Mouse (Mus musculus) kidney, embryonic 15.5 days (tissue): ENCODE measurements around the gene Cdk20. TPM values are rescaled to one million over a fixed set of nuclear protein-coding genes. Genes with fewer than 3 reads are reported as not detected.

ENCODE experiments used
- ATAC-seq: fragments of 200-750 bp; cut with Nextera tagmentation; replicated peaks from 2 replicates; pipeline ENCODE4 v1.8.0; 2017; ENCODE audit warnings: moderate TSS enrichment; ENCODE audit not compliant: low FRiP score
- H3K27ac ChIP-seq: fragments of 300-500 bp; sonication (generic); 2 replicates; pipeline ENCODE4 v1.5.1; 2015; ENCODE audit warnings: mild to moderate bottlenecking, inconsistent platforms
- H3K27me3 ChIP-seq: fragments of 300-500 bp; sonication (generic); 2 replicates; pipeline ENCODE4 v1.6.1; 2015; ENCODE audit warnings: inconsistent platforms
- H3K36me3 ChIP-seq: fragments of 300-500 bp; sonication (generic); 2 replicates; pipeline ENCODE4 v1.6.1; 2015; ENCODE audit warnings: inconsistent platforms
- H3K4me1 ChIP-seq: fragments of 300-500 bp; sonication (generic); 2 replicates; pipeline ENCODE4 v1.6.1; 2015; ENCODE audit warnings: inconsistent platforms
- H3K4me2 ChIP-seq: fragments of 300-500 bp; sonication (generic); 2 replicates; pipeline ENCODE4 v1.6.1; 2015; ENCODE audit warnings: moderate library complexity, mild to moderate bottlenecking, inconsistent platforms
- H3K4me3 ChIP-seq: fragments of 300-500 bp; sonication (generic); replicated peaks from 2 replicates; pipeline ENCODE4 v1.5.1; 2015; ENCODE audit warnings: mild to moderate bottlenecking, inconsistent platforms
- H3K9ac ChIP-seq: fragments of 300-500 bp; sonication (generic); 2 replicates; pipeline ENCODE4 v1.6.1; 2015; ENCODE audit warnings: mild to moderate bottlenecking, inconsistent platforms
- H3K9me3 ChIP-seq: fragments of 300-500 bp; sonication (generic); replicated peaks from 2 replicates; pipeline ENCODE4 v1.6.1; 2016; ENCODE audit warnings: inconsistent platforms
- WGBS: fragments of 180-500 bp; shearing (Covaris S2); methylation state at CpG from one replicate; pipeline ENCODE4 v1.1.7; 2015; ENCODE audit warnings: mixed read lengths; 5-methylcytosine and 5-hydroxymethylcytosine counted together
- polyA plus RNA-seq: library from polyadenylated mRNA; unstranded; fragments of >200 nt; fragmentation: Nextera tagmentation; extraction: Ambion mirVana; gene quantifications from 2 replicates; pipeline ENCODE4 v1.2.1, GENCODE M21; 2015

Cdk20 gene
- polyA plus RNA-seq, 1 experiment from 2014 or later, result 12.8 TPM

DNA sequence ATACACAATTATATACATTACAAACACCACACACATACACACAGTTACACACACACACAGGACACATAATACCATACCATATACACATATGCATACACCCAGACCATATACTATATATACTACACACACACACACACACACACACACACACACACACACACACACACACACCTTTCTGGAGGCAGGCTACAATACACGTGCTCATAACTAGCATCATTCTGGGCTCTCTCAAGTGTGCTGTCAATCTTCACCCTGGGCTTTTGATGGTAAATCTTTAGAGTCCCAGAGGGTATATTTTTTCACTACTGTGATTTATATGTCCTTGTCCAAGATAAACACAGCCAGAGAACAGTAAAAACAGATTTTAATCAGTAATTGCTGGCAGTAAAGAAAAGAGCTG lies 6.8 kb upstream of the Cdk20 start:
- WGBS, result 14% methylated on average over 1 of the region's 1 CpGs
- Histone ChIP-seq H3K9ac (no peak overlapping the region), H3K4me2 (no peak overlapping the region), H3K27me3 (no peaks in the 10 kb centered on the region), H3K9me3 (no peaks in the 10 kb centered on the region), H3K36me3 (no peaks in the 10 kb centered on the region), H3K4me1 (peaks cover 10% of the 10 kb centered on the region; the same call in 1 of the 2 replicates), H3K4me3 (no peak overlapping the region), H3K27ac (no peak overlapping the region)
- no peak for ATAC-seq

DNA sequence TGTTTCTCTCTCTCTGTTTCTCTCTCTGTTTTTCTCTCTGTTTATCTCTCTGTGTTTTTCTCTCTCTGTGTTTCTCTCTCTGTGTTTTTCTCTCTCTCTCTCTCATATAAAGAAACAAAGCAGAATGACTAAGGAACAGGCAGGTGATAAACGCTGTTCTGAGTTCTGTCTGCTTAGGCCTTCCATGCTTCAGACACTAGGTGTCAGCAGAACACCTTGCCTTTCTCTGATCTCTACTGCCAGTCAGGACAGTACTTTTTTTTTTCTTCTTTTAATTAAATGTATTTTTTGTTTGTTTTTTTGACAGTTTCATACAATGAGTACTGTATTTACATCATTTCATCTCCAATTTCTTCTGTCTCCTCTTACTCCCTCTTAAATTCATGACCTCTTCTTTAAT lies 2.8 kb upstream of the Cdk20 start:
- H3K27me3 ChIP-seq, result no peaks in the 10 kb centered on the region
- H3K4me3 ChIP-seq, result no peak overlapping the region
- no peak overlapping the region for H3K9ac ChIP-seq
- no peak for ATAC-seq
- peaks cover 15% of the 10 kb centered on the region for H3K4me1 ChIP-seq
- 14% methylated on average over 1 of the region's 1 CpGs for WGBS
- H3K9me3 ChIP-seq, result no peaks in the 10 kb centered on the region
- no peaks in the 10 kb centered on the region for H3K36me3 ChIP-seq
- no peak overlapping the region for H3K4me2 ChIP-seq
- H3K27ac ChIP-seq, result no peak overlapping the region

DNA sequence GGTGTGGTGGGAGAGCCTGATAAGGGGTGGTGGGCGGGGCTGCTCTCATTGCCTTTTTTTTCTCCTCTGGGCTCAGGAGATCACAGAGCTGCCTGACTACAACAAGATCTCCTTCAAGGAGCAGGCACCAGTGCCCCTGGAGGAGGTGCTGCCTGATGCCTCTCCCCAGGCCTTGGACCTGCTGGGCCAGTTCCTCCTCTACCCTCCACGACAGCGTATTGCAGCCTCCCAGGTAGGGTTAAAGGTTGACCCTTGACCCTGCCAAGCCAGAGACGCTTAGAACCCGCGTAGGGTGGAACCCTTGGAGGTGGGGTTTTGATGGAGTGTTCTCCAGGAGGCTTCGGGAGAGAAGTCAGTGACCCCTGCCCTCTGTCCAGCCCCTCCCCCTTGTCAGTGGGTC lies 5.7 kb downstream of the Cdk20 start:
- no peaks in the 10 kb centered on the region for H3K27me3 ChIP-seq
- H3K36me3 ChIP-seq, result 0 out of 2 replicates have a peak, but pooled peaks cover 4% of the 10 kb centered on the region
- no peak overlapping the region for H3K4me3 ChIP-seq
- ATAC-seq, result no peak
- WGBS, result 66% methylated on average over 7 of the region's 7 CpGs
- peaks cover 6% of the 10 kb centered on the region for H3K4me1 ChIP-seq
- no peak overlapping the region for H3K4me2 ChIP-seq
- no peak overlapping the region for H3K27ac ChIP-seq
- no peaks in the 10 kb centered on the region for H3K9me3 ChIP-seq
- H3K9ac ChIP-seq, result no peak overlapping the region

DNA sequence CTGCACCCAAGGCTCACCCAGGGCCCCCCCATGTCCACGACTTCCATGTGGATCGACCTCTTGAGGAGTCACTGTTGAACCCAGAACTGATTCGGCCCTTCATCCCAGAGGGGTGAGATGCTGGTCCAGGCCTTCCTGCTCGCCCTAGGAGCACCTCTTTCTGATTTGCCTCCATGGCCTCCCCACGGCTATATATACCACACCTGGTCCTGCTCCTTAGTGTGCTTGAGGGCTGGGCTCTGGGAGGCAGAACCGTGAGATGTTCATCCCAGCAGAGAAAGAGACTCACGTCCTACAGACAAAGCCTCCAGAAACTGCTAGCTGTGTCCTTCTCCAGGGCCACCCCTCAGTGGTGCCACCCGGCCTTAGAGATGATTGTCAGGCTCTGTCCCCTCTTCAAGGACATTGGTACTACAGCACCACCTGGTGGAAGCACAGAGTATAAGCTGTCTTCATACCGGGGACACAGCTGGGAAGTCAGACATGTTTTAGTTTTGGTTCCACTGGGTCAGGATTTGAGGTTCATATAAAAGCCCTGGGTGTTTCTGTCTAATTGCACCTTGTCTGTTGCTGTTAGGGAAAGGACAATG lies 6.8 kb downstream of the Cdk20 start:
- Histone ChIP-seq H3K9me3 (no peaks in the 10 kb centered on the region), H3K36me3 (0 out of 2 replicates have a peak, but pooled peaks cover 4% of the 10 kb centered on the region), H3K27ac (no peak overlapping the region), H3K4me2 (no peak overlapping the region), H3K4me3 (no peak overlapping the region), H3K27me3 (no peaks in the 10 kb centered on the region), H3K4me1 (0 out of 2 replicates have a peak, but pooled peaks cover 2% of the 10 kb centered on the region), H3K9ac (no peak overlapping the region)
- WGBS, result 52% methylated on average over 9 of the region's 9 CpGs
- ATAC-seq, result peak; percentile 61

DNA sequence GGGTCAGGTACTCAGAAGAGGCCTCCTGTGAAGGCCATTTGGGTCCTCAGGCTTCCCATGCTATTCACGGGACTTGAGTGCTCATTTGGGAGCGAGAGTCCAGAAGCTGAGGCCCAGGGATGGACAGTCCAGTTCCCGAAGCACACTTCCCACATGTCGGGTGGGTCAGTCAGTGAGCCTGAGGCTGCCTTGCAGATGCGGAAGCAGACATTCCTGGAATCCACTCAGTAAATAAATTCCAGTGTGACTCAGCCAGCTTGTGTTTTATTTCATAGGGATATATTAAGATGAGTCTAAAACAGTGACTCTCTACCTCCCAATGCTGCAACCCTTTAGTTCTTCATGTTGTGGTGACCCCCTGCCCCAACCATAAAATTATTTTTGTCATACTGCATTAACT lies 7.4 kb downstream of the Cdk20 start:
- no peak overlapping the region for H3K27ac ChIP-seq
- 0 out of 2 replicates have a peak, but pooled peaks cover 4% of the 10 kb centered on the region for H3K36me3 ChIP-seq
- H3K9ac ChIP-seq, result no peak overlapping the region
- H3K4me2 ChIP-seq, result no peak overlapping the region
- 0 out of 2 replicates have a peak, but pooled peaks cover 2% of the 10 kb centered on the region for H3K4me1 ChIP-seq
- H3K27me3 ChIP-seq, result no peaks in the 10 kb centered on the region
- no peaks in the 10 kb centered on the region for H3K9me3 ChIP-seq
- no peak overlapping the region for H3K4me3 ChIP-seq
- ATAC-seq, result no peak
- WGBS, result 77% methylated on average over 5 of the region's 5 CpGs

DNA sequence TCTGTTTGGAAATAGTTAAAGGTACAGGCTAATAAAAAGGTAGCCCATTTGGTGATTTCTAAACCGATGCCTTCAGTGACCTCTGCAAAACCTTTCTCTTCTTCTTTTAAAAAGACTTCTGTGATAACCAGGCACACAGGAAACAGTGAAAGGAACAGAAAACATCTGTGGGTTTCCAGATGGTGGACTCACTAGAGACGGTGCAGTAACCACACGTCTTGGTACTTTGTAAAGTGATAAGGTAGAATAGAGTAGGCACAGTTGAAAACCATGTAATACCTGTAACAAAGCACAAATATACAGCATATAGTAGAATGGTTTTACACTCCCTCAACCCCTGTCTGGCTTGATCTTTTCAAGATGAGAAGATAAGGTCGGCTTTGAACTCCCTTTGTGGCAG lies 8.5 kb downstream of the Cdk20 start:
- Histone ChIP-seq H3K9ac (no peak overlapping the region), H3K27ac (no peak overlapping the region), H3K4me1 (0 out of 2 replicates have a peak, but pooled peaks cover 2% of the 10 kb centered on the region), H3K4me3 (no peak overlapping the region), H3K4me2 (no peak overlapping the region), H3K9me3 (no peaks in the 10 kb centered on the region), H3K27me3 (no peaks in the 10 kb centered on the region), H3K36me3 (0 out of 2 replicates have a peak, but pooled peaks cover 4% of the 10 kb centered on the region)
- 76% methylated on average over 4 of the region's 4 CpGs for WGBS
- no peak for ATAC-seq

DNA sequence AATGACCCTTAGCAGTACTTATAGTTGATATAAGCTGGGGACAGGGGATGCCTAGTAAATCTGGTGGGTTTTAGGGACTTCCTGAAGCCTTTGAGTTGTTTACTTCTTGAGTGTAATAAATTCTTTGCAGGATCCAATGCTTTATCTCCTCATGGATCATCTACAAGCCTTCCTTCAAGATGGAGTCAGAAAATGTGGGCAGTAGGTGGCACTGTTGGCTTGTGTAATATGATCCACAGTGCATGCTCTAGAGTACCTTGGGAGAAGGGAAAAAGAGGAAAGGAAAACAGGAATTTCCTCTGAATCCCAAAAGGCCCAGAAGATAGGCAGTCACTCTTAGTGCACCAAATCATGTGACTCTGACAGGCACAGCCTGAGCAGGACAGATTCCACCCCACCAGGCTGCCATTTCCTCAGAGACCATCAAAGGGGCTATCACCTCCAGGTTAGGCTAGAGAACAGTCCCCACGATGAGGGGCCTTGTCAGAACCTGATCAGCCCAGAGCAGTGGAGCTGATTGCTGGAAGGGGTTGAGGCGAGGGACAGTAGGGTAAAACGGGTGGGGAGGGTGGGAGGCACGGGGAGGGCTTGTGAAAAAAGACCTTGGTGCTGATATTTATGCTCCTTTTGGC lies 11.3 kb downstream of the Cdk20 start:
- no peaks in the 10 kb centered on the region for H3K27me3 ChIP-seq
- WGBS, result 57% methylated on average over 4 of the region's 4 CpGs
- H3K36me3 ChIP-seq, result no peaks in the 10 kb centered on the region
- H3K9me3 ChIP-seq, result no peaks in the 10 kb centered on the region
- no peak overlapping the region for H3K27ac ChIP-seq
- no peak overlapping the region for H3K4me3 ChIP-seq
- no peak overlapping the region for H3K4me2 ChIP-seq
- 0 out of 2 replicates have a peak, but pooled peaks cover 2% of the 10 kb centered on the region for H3K4me1 ChIP-seq
- ATAC-seq, result peak; percentile 37; the same call in 1 of the 2 replicates
- no peak overlapping the region for H3K9ac ChIP-seq

DNA sequence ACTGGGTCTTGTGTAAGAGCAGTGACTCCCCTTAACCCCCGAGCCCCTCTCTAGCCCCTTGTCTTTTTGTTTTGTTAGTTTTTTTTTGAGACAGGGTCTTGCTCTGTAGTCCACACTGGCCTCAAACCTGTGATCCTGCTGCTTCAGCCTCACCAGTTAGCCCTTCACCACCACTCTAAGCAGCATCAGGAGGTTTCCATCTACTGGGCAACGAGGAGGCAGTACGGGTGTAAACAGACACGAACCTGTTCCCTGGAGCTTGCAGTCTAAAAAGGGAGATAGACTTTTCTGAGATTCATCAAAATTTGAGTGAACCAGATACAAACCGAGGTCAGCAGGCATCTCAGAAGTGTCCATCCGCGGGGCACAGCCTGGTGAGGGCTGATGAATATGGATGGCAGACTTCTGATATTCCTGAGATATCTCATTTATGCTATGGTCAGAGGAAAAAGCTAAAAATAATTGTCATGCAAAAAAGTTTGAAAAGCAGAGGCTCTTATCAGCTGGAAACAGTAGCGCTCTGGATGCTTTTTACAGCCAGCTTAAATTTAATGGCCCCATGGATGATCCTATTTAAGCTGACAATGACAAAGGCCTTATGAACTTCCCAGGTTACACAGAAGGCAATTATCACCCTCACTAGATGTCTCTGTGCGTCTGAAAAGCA lies 13.3 kb downstream of the Cdk20 start:
- Histone ChIP-seq H3K9me3 (no peaks in the 10 kb centered on the region), H3K27me3 (no peaks in the 10 kb centered on the region), H3K4me2 (no peak overlapping the region), H3K36me3 (no peaks in the 10 kb centered on the region), H3K4me3 (no peak overlapping the region), H3K4me1 (0 out of 2 replicates have a peak, but pooled peaks cover 2% of the 10 kb centered on the region), H3K27ac (no peak overlapping the region), H3K9ac (no peak overlapping the region)
- WGBS, result 70% methylated on average over 9 of the region's 9 CpGs
- ATAC-seq, result no peak

DNA sequence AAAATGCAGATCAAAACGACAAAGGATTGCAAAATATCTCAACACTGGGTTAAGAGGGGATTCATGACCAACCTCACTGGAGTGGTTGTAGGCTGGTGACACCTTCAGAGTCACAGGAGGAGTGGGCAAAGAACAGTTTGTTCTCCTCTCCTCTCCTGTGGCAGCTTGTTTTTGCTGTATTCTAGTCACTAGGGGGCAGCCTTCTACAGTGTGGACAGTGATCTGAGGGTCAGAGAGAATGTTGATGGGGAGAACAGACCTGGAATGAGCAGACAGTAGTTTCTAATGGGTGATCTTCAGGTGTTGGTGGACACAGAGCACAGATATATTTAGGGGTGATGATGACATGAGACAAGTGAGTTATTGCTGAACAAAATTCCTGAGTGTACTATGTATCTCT lies 15.8 kb downstream of the Cdk20 start:
- WGBS, result 0% methylated on average over 1 of the region's 1 CpGs
- Histone ChIP-seq H3K4me1 (0 out of 2 replicates have a peak, but pooled peaks cover 2% of the 10 kb centered on the region), H3K4me3 (no peak overlapping the region), H3K36me3 (no peaks in the 10 kb centered on the region), H3K9me3 (no peaks in the 10 kb centered on the region), H3K4me2 (no peak overlapping the region), H3K9ac (no peak overlapping the region), H3K27ac (no peak overlapping the region), H3K27me3 (no peaks in the 10 kb centered on the region)
- peak; percentile 78 for ATAC-seq

DNA sequence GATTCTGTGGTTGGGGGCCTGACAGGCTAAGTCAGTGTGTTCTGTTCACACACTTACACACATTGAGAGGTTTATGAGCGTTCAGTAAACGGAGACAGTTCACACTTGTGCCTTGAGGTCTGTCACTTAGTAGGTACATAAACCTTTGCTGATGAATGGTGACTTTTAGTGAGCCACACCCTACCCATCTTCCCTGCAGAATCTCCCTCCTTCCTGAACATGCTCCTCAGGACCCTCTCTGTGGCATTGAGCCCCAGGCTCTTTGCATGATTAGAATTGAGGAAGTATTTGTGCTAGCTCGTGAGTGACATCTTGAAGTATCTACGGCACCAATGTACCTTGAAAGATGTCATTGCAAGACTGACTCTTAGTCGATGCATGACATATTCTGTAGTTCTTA lies 16.6 kb downstream of the Cdk20 start:
- no peak for ATAC-seq
- Histone ChIP-seq H3K4me1 (no peaks in the 10 kb centered on the region), H3K9ac (no peak overlapping the region), H3K27ac (no peak overlapping the region), H3K36me3 (no peaks in the 10 kb centered on the region), H3K4me2 (no peak overlapping the region), H3K4me3 (no peak overlapping the region), H3K27me3 (no peaks in the 10 kb centered on the region), H3K9me3 (no peaks in the 10 kb centered on the region)
- WGBS, result 87% methylated on average over 5 of the region's 5 CpGs

DNA sequence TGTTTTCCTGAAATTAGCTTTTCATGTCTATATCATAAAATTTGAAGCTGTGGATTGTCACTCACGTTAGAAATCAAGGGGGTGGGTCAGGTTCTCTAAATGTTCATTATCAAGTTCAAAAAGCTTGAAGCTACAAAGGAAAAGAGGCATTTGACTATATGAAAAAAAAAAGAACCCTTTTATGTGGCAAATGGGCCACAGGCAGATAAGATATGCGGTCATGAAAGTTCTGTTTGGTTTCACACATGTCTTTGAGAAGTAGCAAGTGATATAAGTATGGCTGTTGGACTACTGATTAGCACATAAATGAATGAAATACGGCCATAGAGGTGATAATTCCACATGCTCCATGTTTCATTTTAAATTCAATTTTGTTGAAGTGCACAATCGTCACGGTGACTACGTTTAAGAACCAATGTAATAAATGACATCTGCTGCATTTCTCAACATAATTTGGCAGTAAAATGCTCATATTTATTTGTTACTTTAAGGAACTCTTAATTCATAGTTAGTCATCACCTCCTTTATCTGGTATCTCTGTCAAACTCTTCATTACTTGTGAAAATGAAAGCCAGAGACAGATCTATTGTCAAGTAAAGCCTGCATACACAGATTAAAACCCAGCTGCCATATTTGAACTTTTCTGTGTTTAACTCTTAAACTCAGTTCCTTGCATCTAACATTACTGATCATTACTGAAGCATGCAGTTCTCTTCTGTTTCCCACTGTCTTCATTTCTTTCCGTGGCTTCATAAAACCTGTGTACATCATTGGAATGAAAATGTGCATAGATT lies 18.1 kb downstream of the Cdk20 start:
- H3K4me1 ChIP-seq, result no peaks in the 10 kb centered on the region
- no peaks in the 10 kb centered on the region for H3K9me3 ChIP-seq
- H3K9ac ChIP-seq, result no peak overlapping the region
- H3K27me3 ChIP-seq, result no peaks in the 10 kb centered on the region
- H3K4me3 ChIP-seq, result no peak overlapping the region
- ATAC-seq, result no peak
- no peak overlapping the region for H3K4me2 ChIP-seq
- no peaks in the 10 kb centered on the region for H3K36me3 ChIP-seq
- H3K27ac ChIP-seq, result no peak overlapping the region
- WGBS, result 74% methylated on average over 7 of the region's 7 CpGs
